Mouse (Mus musculus) olfactory bulb, adult 2 months (tissue): Measurements from ENCODE around the gene A4galt.

Experiments
- CTCF ChIP-seq: fragments of 200-500 bp; IDR thresholded peaks from 2 replicates; pipeline ENCODE4 v1.5.1; 2012; ENCODE audit warnings: low read depth, mild to moderate bottlenecking, low read length, moderate library complexity; ENCODE audit not compliant: insufficient read depth
- POLR2A ChIP-seq: fragments of 200-500 bp; IDR thresholded peaks from 2 replicates; pipeline ENCODE4 v1.6.1; 2012; ENCODE audit warnings: mild to moderate bottlenecking, low read depth, low read length, moderate library complexity; ENCODE audit not compliant: insufficient read depth

DNA sequence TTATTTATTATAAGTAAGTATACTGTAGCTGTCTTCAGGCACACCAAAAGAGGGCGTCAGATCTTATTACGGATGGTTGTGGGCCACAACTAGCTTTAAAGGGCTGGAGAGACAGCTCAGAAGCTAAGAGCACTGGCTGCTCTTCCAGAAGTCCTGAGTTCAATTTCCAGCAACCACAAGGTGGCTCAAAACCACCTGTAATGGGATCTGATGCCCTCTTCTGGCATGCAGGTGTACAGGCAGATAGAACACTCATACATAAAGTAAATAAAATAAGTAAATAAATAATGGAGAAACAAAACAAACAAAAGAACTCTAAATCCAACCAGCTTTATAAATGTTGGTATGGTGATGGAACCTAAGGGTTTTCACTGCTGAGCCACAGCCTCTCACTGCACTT is 47.2 kb upstream of the A4galt start:
- TF ChIP-seq CTCF (no peak), POLR2A (no peak)
